Mouse (Mus musculus) gastrocnemius, adult 2 months (tissue): ENCODE results near the gene Ier5. TPM values are rescaled to one million over a fixed set of nuclear protein-coding genes. Genes with fewer than 3 reads are reported as not detected.
A peak's percentile ranks its signal among the peaks of the same experiment; 100 is the strongest.

Source experiments
- DNase-seq: peaks from one replicate; pipeline ENCODE4 v3.0.0; 2022
- H3K27ac ChIP-seq: fragments of 200-600 bp; 2 replicates; pipeline ENCODE4 v1.8.1; 2022; ENCODE audit warnings: mild to moderate bottlenecking
- H3K4me3 ChIP-seq: fragments of 200-600 bp; 2 replicates; pipeline ENCODE4 v1.8.1; 2022; ENCODE audit warnings: mild to moderate bottlenecking, moderate library complexity
- CTCF ChIP-seq: fragments of 200-600 bp; IDR thresholded peaks from 2 replicates; pipeline ENCODE4 v1.8.1; 2022; ENCODE audit warnings: antibody characterized with exemption, mild to moderate bottlenecking, moderate library complexity
- intact Hi-C: fragments of 180-260 bp; cut with DNase I; formaldehyde crosslinking; loops from one replicate; pipeline ENCODE4 v1.15.1; 2025
- total RNA-seq, 2 experiments: library from RNA; stranded (reverse); gene quantifications; 2 replicates each; pipeline ENCODE4 v1.2.3; 2021

The Ier5 gene
- total RNA-seq, 2 experiments from 2014 or later: 4.6 to 4.7 TPM

DNA sequence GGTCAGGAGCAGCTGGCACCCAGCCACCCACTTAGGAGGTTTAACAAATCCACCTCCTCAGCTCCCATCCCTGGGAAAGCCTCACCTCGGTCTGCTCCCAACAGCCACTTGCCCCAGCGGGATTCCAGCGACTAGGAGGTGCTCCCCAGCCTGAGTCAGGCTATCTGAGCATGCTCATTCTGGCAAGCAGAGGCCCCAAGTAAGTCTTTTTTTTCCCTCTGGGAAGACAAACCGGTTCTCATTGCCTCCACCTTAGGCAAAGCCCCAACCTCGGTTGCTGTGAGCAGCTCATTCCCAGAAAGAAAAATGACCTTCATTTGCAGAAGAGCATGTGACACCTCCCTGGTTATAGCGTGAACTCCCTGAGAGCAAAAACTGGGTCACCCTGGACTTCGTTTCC lies 29.7 kb downstream of the Ier5 start:
- Histone ChIP-seq H3K27ac (peak overlapping the region; percentile 54), H3K4me3 (no peak overlapping the region)
- peak; percentile 45 for DNase-seq
- intact Hi-C loops: no loop called here
- no peak for TF ChIP-seq CTCF

DNA sequence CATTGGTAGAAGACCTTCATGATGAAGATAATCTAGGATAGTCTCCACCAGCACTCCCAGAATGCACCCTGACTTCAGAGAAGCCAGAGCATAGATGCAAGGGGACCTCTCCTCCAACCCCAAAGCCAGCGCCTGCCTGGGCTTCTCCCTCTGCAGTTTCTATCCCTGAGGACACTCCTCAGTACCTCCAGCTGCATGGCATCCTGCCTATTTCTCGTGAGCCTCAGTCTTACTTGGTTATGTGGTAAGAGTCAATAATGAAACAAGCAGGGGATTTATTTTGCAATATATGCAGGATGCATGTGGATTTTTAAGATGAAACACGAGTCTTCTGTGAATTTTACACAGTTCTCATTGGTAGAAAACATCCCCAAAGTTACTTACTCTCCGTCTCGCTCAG lies 33.2 kb downstream of the Ier5 start:
- no peak overlapping the region for H3K27ac ChIP-seq
- TF ChIP-seq CTCF: no peak
- intact Hi-C loops: no loop called here
- no peak for DNase-seq
- H3K4me3 ChIP-seq: no peak overlapping the region

GRCm38 (mm10) chr1:155065068-155065701 lies 34.3 kb downstream of the Ier5 start:
- DNase-seq: no peak
- peak overlapping the region; percentile 66 for H3K27ac ChIP-seq
- H3K4me3 ChIP-seq: no peak overlapping the region
- intact Hi-C loops: no loop called here
- TF ChIP-seq CTCF: no peak

DNA sequence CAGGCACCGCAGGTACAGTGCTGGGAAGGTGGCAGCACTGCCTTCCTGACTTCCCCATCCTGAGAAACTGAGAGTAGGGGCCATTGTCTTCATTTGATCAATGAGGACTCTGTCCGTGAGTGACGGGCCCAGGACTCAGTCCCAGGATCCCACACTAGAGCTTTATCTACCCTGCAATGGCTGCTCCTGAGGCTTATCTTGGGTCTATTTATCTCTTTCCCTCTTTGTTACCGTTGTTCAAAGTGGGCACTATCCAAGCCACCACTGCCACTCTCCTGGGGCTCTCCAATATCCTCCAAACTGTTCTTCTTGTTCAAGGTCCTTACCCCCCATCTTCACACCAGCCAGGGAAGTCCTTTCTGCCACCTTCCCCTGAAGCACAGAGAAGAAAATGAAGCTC lies 34.8 kb downstream of the Ier5 start:
- intact Hi-C loops: no loop called here

GRCm38 (mm10) chr1:155064111-155064510 lies 35.3 kb downstream of the Ier5 start:
- intact Hi-C loops: no loop called here
- peak overlapping the region; percentile 66 for H3K27ac ChIP-seq
- H3K4me3 ChIP-seq: no peak overlapping the region
- no peak for DNase-seq
- TF ChIP-seq CTCF: no peak

More for the DNA sequence above, 34.8 kb downstream of the Ier5 start:
- Histone ChIP-seq H3K4me3 (no peak overlapping the region), H3K27ac (peak overlapping the region; percentile 66)
- DNase-seq: no peak
- no peak for TF ChIP-seq CTCF

DNA sequence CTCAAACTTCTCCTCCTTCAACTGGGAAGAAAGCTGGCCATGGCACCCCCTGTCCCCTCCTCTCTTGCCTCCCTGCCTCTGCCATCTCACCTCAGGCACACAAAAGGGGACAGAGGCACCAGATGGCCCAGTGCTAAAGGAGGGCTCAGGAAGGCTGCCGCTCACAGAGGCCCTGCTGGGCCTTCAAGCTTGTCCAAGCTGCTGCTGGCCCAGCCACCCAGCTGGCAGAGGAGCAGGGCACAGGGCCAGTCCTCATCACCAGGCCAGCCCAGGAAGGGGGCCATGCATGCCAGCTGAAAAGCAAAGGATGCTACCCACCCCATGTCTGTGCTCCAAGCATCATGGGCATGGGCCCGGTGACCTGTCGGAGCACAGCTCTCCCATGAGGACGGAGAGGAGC lies 36.5 kb downstream of the Ier5 start:
- Histone ChIP-seq H3K27ac (peak overlapping the region; percentile 16), H3K4me3 (no peak overlapping the region)
- no peak for TF ChIP-seq CTCF
- intact Hi-C loops: no loop called here
- no peak for DNase-seq

GRCm38 (mm10) chr1:155062057-155062456 lies 37.4 kb downstream of the Ier5 start:
- no peak for TF ChIP-seq CTCF
- no peak overlapping the region for H3K27ac ChIP-seq
- H3K4me3 ChIP-seq: no peak overlapping the region
- DNase-seq: no peak
- intact Hi-C loops: no loop called here

DNA sequence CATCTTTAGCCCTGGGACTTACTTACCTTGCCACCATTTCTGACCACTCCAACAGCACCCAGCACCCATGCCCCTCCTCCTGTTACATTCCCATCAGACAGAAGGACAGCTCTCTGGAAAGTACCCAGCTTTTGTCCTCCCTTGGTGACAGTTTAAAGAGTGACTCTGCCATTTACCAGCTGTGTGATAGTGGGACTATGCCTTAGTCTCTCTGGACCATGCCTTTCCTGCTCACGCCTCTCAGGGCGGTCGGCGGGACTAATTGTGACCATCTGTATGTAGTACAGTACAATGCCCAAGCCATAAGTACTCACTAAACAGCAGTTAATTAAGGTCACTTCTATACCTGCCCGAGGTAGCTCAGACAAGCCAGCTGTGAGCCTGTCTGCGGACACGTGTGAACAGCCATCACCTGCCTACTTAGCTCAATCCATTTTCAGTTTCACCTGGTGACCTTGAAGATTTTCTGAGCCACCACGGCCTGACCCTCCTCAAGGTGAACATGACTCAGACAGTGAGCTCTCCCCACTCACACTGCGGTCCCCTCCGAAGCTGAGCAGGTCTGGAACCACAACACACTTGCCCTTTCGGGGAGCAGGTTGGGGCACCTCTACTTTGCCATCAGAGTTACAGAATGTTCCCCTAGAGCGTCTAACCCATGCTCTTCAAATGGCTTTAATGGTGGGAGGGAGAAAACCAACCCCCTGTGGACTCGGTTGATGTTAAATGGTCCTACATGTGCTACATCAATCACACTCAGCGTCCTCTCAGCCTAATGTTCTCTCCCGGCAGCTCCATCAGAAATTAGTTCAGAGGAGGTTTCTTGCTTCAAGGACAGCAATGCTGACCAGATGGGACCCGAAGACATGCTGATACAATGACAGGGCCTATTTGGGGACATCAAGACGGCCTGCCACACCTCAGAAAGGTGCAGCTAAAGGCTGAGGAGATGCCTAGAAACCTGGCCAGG lies 38.3 kb downstream of the Ier5 start:
- TF ChIP-seq CTCF: no peak
- no peak overlapping the region for H3K27ac ChIP-seq

GRCm38 (mm10) chr1:155060261-155060660 lies 39.2 kb downstream of the Ier5 start:
- TF ChIP-seq CTCF: no peak
- no peak for DNase-seq
- Histone ChIP-seq H3K4me3 (no peak overlapping the region), H3K27ac (peak overlapping the region; percentile 57)
- intact Hi-C loops: no loop called here

More for the DNA sequence above, 38.3 kb downstream of the Ier5 start:
- no peak overlapping the region for H3K4me3 ChIP-seq
- intact Hi-C loops: no loop called here
- no peak for DNase-seq

DNA sequence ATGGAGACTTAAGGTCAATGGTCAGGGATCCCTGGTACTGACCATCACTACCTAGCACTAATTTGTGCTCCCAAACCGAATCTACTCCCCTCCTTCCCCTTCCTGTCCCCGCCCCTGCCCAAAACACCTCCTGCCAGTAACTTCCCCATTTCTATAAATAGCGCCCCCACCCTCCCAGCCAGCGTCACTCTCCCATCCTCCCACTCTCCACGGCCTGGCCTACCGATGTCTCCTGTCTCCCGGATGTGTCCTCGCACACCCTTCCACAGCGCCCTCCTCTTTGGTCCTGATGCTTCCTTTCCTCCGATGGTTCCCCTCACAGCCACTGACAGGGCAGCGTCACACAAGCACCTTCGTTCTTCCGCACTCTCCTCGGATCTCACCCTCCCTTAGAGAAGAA lies 39.9 kb downstream of the Ier5 start:
- peak overlapping the region; percentile 76 for H3K27ac ChIP-seq
- intact Hi-C loops: loop anchor here (10.0 kb wide), 1 partner anchor 475 kb away; no protein-coding TSS in a partner anchor
- no peak for TF ChIP-seq CTCF
- peak overlapping the region; percentile 41 for H3K4me3 ChIP-seq
- peak; percentile 73 for DNase-seq

- intact Hi-C loops: loop anchor here (10.0 kb wide), 1 partner anchor 476 kb away; no protein-coding TSS in a partner anchor
- no peak for TF ChIP-seq CTCF
- peak overlapping the region; percentile 76 for H3K27ac ChIP-seq
- H3K4me3 ChIP-seq: no peak overlapping the region
- DNase-seq: no peak
Measured at GRCm38 (mm10) chr1:155058099-155059012, 41.1 kb downstream of the Ier5 start.

DNA sequence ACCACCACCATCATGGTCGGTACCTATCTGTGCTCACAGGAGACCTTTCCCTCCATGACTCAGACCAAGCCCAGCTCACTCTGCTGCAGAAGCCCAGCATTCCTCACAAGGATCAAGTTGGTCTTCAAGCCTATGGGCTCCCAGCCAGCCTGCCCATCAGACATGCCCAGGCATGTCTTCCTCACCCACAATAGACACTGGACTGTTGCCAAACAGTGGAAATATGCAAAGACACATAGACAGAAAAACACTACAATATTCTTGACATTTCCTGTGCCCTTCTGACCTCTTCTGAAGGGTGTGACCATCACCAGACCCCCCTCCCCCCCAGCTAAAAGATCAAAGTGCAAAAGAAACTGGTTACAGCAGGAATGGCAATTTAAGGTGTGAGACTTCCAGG lies 43.3 kb downstream of the Ier5 start:
- no peak for TF ChIP-seq CTCF
- intact Hi-C loops: loop anchor here (10.0 kb wide), 1 partner anchor 479 kb away; no protein-coding TSS in a partner anchor
- Histone ChIP-seq H3K4me3 (no peak overlapping the region), H3K27ac (no peak overlapping the region)
- no peak for DNase-seq
